Mouse (Mus musculus) neural tube, embryonic 13.5 days (tissue): ENCODE measurements around the gene Tep1. TPM values are rescaled to one million over a fixed set of nuclear protein-coding genes. Genes with fewer than 3 reads are reported as not detected.

Experiments used
- polyA plus RNA-seq: library from polyadenylated mRNA; unstranded; fragments of >200 nt; fragmentation: Nextera tagmentation; extraction: Ambion mirVana; gene quantifications from 2 replicates; pipeline ENCODE4 v1.2.1, GENCODE M21; 2015

Gene Tep1
- polyA plus RNA-seq, 1 experiment from 2014 or later: 3.2 TPM

Other genes with a start within 250 kb of the Tep1 start
- not detected in 2 replicates for gene Olfr745, start 231.2 kb downstream of the Tep1 start, polyA plus RNA-seq
- gene Olfr746, start 223.5 kb downstream of the Tep1 start, polyA plus RNA-seq: not detected in 2 replicates
- gene Olfr747, start 177.4 kb downstream of the Tep1 start, polyA plus RNA-seq: not detected in 2 replicates
- not detected in 2 replicates for gene Olfr748, start 163.2 kb downstream of the Tep1 start, polyA plus RNA-seq
- not detected in 2 replicates for gene Olfr749, start 125.5 kb downstream of the Tep1 start, polyA plus RNA-seq
- 111 and 114 TPM in 2 replicates for gene Ttc5, start 85.0 kb downstream of the Tep1 start, polyA plus RNA-seq
- not detected in 2 replicates for gene Ccnb1ip1, start 62.8 kb downstream of the Tep1 start, polyA plus RNA-seq
- 44.5 and 49.0 TPM in 2 replicates for gene Parp2, start 62.7 kb downstream of the Tep1 start, polyA plus RNA-seq
- gene Klhl33, start 26.9 kb upstream of the Tep1 start, polyA plus RNA-seq: 0.88 and 1.2 TPM in 2 replicates
- gene Osgep, start 54.3 kb upstream of the Tep1 start, polyA plus RNA-seq: 122 and 125 TPM in 2 replicates
- 215 and 219 TPM in 2 replicates for gene Apex1, start 54.4 kb upstream of the Tep1 start, polyA plus RNA-seq
- gene Pip4p1, start 60.3 kb upstream of the Tep1 start, polyA plus RNA-seq: 90.2 and 103 TPM in 2 replicates
- 25.8 and 27.4 TPM in 2 replicates for gene Pnp, start 60.5 kb upstream of the Tep1 start, polyA plus RNA-seq
- gene Gm49342, start 74.0 kb upstream of the Tep1 start, polyA plus RNA-seq: 2.7 TPM in 1 of 2 replicates, not detected in the other
- gene Pnp2, start 85.4 kb upstream of the Tep1 start, polyA plus RNA-seq: not detected in 2 replicates
- gene Rnase10, start 137.2 kb upstream of the Tep1 start, polyA plus RNA-seq: not detected in 2 replicates
- gene Rnase9, start 171.3 kb upstream of the Tep1 start, polyA plus RNA-seq: not detected in 2 replicates
- gene Rnase11, start 179.6 kb upstream of the Tep1 start, polyA plus RNA-seq: not detected in 2 replicates
- gene Rnase12, start 187.1 kb upstream of the Tep1 start, polyA plus RNA-seq: not detected in 2 replicates
- not detected in 2 replicates for gene Olfr750, start 203.9 kb upstream of the Tep1 start, polyA plus RNA-seq
- 16.1 and 17.0 TPM in 2 replicates for gene Rnase4, start 220.5 kb upstream of the Tep1 start, polyA plus RNA-seq
- gene Ang, start 220.6 kb upstream of the Tep1 start, polyA plus RNA-seq: 3.7 and 3.9 TPM in 2 replicates
- gene Eddm3b, start 243.9 kb upstream of the Tep1 start, polyA plus RNA-seq: not detected in 2 replicates